Mouse (Mus musculus): ENCODE measurements around the gene Vash2. TPM values are rescaled to one million over a fixed set of nuclear protein-coding genes. Genes with fewer than 3 reads are reported as not detected.
"Not testable (repeated sequence)": the region's sequence is repeated elsewhere in the genome, so short reads cannot be mapped to it uniquely, and the experiment has no call there.

Vash2 gene
- polyA plus RNA-seq, 1 experiment from 2014 or later = 1.5 TPM

DNA sequence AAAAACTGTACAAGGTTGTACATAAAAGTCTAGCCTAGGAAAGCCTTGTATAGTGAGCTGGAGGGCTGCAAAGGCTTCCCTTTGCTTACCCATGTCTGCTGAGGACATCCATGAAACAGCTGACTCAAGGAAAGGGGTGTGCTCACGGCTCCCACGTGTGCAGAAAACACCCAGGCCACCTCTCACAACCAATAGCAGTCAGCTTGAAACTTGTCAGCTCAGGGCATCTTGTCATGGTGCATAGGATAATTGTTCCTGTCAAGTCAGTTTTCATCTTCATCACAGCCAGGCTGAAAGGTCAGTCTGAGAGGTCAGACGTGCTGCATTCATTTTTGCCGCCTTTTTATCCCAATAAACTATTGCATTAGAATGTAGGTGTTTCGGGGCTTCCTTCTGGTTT is 31.1 kb downstream of the Vash2 start:
- WGBS (ENCODE audit: insufficient replicate concordance) = 80% methylated on average over 5 of the region's 5 CpGs
- no peak for DNase-seq
- H3K27me3 ChIP-seq = no peaks in the 10 kb centered on the region
- no peaks in the 10 kb centered on the region; the same call in 1 of the 2 replicates for H3K4me1 ChIP-seq (replicated peaks)
- H3K4me3 ChIP-seq (replicated peaks) = no peak overlapping the region
- H3K27ac ChIP-seq = no peak overlapping the region
- ATAC-seq (ENCODE audit: low read depth) = no peak
- H3K4me2 ChIP-seq = no peak overlapping the region
- H3K9me3 ChIP-seq (replicated peaks) = no peaks in the 10 kb centered on the region
- H3K9ac ChIP-seq = no peak overlapping the region
- H3K36me3 ChIP-seq = peaks cover 31% of the 10 kb centered on the region

DNA sequence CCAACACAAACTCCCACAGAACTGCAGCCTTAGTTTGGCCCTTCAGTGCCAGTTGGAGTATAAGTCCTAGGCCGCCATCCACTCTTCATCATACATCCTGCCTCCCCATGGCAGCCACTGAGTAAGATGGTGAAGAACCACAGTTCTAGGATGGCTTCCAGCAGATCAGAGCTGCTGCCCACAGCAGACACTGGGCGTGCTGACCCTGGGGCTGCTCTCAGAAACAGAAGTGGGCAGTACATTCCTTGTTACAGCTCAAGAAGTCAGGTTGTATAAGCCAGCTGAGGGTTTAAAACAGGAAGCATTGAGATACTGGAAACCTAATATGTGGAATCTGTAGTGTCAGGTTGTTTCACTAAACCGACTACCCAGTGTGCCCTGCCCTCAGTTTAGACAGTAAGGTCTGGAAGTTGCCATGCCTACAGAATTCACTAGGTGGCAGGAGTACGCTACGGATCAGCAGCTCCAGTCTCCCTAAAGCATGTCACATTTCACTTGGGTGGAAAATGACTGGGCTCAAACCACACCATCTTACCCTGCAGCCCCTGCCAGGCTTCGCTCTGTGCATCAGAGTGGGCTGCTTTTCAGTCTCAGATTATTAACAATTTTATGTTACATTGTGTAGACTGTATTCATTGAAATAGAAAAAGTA is 34.9 kb downstream of the Vash2 start:
- H3K36me3 ChIP-seq = peaks cover 66% of the 10 kb centered on the region

DNA sequence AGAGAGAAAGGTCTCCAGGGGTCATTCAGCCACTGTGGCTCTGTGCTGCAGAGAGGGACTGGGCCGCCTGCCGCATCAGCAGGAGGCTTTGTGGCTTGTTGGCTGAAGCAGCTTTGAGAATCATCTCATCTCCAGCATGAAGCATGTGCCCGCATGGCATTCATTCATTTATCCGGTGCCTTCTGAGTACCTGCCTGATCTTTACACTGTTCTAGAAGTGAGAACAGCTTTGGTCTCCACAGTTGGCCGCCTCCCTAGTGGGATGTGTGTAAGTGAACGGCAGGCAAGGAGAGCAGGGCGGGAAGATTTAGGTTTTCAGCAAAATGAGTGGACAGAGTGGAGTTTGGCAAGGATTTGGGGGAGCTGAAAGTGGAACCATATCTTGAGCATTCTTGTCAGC is 39.3 kb downstream of the Vash2 start:
- no peak for DNase-seq
- H3K9me3 ChIP-seq (replicated peaks) = no peaks in the 10 kb centered on the region
- H3K9ac ChIP-seq = no peak overlapping the region
- no peak overlapping the region for H3K27ac ChIP-seq
- H3K36me3 ChIP-seq = peaks cover 66% of the 10 kb centered on the region
- 87% methylated on average over 7 of the region's 7 CpGs for WGBS (ENCODE audit: insufficient replicate concordance)
- no peak overlapping the region for H3K4me2 ChIP-seq
- ATAC-seq (ENCODE audit: low read depth) = no peak
- no peaks in the 10 kb centered on the region for H3K27me3 ChIP-seq
- H3K4me3 ChIP-seq (replicated peaks) = no peak overlapping the region
- H3K4me1 ChIP-seq (replicated peaks) = no peaks in the 10 kb centered on the region

More for the DNA sequence above, 34.9 kb downstream of the Vash2 start:
- DNase-seq (peak; percentile 42), ATAC-seq (ENCODE audit: low read depth) (peak; percentile 60)
- Histone ChIP-seq H3K27me3 (no peaks in the 10 kb centered on the region), H3K4me2 (no peak overlapping the region), H3K4me1 (replicated peaks) (no peaks in the 10 kb centered on the region), H3K4me3 (replicated peaks) (no peak overlapping the region), H3K9me3 (replicated peaks) (no peaks in the 10 kb centered on the region), H3K9ac (no peak overlapping the region), H3K27ac (no peak overlapping the region)
- 53% methylated on average over 6 of the region's 6 CpGs for WGBS (ENCODE audit: insufficient replicate concordance)

DNA sequence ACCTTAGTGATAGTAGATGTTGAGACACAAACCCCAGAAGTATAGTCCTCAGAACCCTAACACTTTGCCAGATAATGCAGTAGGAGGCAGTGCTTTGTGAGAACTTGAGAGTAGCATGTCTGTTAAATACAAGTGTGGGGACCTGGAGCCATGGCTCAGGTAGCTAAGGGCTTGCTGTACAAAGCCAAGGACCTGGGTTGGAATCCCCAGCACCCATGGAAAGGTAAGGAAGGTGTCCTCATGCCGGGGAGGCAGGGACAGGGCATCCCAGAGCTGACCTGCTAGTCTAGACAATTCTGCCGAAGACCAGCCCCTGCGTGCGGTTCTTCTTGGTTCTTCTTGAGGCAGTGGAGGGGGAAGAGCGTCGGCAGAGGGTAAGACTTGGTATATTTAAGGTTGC is 48.9 kb downstream of the Vash2 start:
- Histone ChIP-seq H3K27ac (no peak overlapping the region), H3K27me3 (no peaks in the 10 kb centered on the region), H3K9ac (no peak overlapping the region), H3K36me3 (peaks cover 19% of the 10 kb centered on the region), H3K4me3 (replicated peaks) (no peak overlapping the region), H3K4me1 (replicated peaks) (peaks cover 23% of the 10 kb centered on the region), H3K4me2 (no peak overlapping the region), H3K9me3 (replicated peaks) (no peaks in the 10 kb centered on the region)
- ATAC-seq (ENCODE audit: low read depth) = no peak
- DNase-seq = no peak
- WGBS (ENCODE audit: insufficient replicate concordance) = 82% methylated on average over 6 of the region's 6 CpGs

DNA sequence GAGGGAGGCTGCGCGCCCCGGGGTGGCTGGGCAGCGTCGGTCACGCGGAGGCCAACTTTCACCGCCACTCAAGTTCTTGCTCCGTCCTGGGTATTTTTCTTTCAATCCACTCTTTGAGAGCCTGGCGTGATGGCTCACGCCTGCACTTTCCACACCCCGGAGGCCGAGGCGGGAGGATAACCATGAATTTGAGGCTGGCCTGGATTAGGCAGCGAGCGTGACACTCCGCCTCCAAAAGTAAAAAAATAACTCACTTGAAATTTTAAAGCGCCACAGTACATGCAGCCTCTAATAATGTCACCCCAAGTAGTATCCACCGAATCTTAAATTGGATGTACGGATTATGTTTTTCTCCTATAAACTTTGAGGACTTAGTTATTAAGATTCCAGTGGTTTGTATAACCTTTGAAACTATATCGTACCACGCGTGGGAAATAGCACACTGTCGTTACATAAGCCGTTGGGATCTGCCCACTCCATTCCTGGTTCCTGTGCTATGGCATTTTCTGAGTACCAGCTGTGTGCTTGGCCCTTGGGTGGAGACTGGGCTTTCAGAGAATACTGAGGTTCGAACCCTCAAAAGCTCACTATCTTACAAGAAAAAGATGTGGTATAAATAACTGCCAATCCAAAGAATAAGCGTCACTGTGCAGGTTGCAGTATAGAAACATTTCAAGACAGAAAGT is 49.9 kb downstream of the Vash2 start:
- H3K36me3 ChIP-seq = peaks cover 9% of the 10 kb centered on the region
- H3K9me3 ChIP-seq (replicated peaks) = no peaks in the 10 kb centered on the region
- H3K27me3 ChIP-seq = no peaks in the 10 kb centered on the region
- DNase-seq = peak; percentile 10
- H3K9ac ChIP-seq = peak overlapping the region; percentile 92
- peak overlapping the region; percentile 84 for H3K4me2 ChIP-seq
- WGBS (ENCODE audit: insufficient replicate concordance) = 3% methylated on average over 27 of the region's 27 CpGs
- peak overlapping the region; percentile 96 for H3K27ac ChIP-seq
- peaks cover 23% of the 10 kb centered on the region for H3K4me1 ChIP-seq (replicated peaks)
- peak overlapping the region; percentile 80 for H3K4me3 ChIP-seq (replicated peaks)
- ATAC-seq (ENCODE audit: low read depth) = peak; percentile 1

DNA sequence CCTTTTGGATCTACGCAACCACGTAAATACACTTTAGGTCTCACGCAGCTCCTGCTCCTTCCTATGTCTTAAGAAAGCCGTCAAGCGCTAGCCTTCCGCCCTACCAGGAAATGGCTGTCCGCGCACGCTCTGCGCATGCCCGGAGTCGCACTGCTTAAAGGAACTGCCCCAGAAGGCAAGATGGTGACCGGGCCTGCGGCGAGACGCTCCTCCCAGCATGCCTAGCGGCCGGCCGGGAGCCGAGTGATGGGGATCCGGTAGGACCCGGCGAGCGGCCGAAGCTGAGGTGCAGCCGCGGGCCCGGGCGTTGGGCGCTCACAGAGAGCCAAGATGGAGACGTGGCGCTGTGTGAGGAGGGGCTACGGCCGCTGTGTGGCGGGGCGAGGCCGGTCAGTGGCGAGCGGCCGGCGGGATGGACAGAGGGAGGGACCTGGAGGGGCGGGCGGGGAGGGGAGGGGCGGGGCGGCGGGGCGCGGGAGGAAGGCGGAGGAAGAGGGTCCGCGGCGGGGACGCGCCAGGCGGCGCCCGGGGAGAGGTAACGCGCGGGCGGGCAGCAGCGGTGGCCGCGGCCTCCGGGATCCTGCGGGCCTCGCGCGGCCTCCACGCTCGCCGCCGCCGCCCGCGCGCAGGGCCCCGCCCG is 50.6 kb downstream of the Vash2 start:
- peaks cover 23% of the 10 kb centered on the region for H3K4me1 ChIP-seq (replicated peaks)
- WGBS (ENCODE audit: insufficient replicate concordance) = under 1% methylated on average over 56 of the region's 79 CpGs
- H3K27ac ChIP-seq = peak overlapping the region; percentile 96
- H3K9me3 ChIP-seq (replicated peaks) = no peaks in the 10 kb centered on the region
- H3K4me2 ChIP-seq = peak overlapping the region; percentile 84
- peaks cover 4% of the 10 kb centered on the region; the same call in 1 of the 2 replicates for H3K27me3 ChIP-seq
- DNase-seq (peak; percentile 96), ATAC-seq (ENCODE audit: low read depth) (peak; percentile 96)
- peak overlapping the region; percentile 92 for H3K9ac ChIP-seq
- peak overlapping the region; percentile 80 for H3K4me3 ChIP-seq (replicated peaks)
- 0 out of 2 replicates have a peak, but pooled peaks cover 3% of the 10 kb centered on the region for H3K36me3 ChIP-seq

DNA sequence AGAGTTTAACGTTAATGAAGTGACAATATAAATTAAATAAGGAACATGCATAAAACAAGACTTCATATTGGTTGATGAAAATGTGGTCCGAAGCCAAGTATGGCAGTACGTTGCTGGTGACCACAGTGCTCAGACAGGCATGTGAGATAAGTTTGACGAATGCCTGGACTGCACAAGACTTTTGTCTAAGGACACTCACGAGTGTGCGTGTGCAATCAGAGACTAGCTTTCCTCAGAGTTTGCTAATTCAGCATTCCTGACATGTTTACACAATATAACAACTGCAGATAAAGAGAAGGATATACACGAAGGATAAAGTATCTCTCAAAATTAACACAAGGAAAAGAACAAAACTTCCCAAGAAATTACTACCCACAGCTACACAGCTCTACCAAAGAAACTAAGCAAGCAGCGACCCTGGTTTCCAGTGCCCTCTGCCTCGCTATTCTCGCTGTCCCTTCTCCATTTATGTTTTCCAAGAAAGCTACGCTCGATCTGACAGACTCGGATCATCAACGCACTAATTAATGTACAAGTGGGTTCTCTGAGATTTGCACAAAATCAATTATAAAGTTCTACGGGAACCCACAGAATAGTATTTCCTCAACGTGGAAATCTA is 51.2 kb downstream of the Vash2 start:
- no peaks in the 10 kb centered on the region for H3K36me3 ChIP-seq
- WGBS (ENCODE audit: insufficient replicate concordance) = 6% methylated on average over 16 of the region's 16 CpGs
- DNase-seq (no peak), ATAC-seq (ENCODE audit: low read depth) (peak; percentile 19)
- no peaks in the 10 kb centered on the region for H3K9me3 ChIP-seq (replicated peaks)
- H3K4me2 ChIP-seq = peak overlapping the region; percentile 84
- peak overlapping the region; percentile 92 for H3K9ac ChIP-seq
- peaks cover 23% of the 10 kb centered on the region for H3K4me1 ChIP-seq (replicated peaks)
- H3K27ac ChIP-seq = peak overlapping the region; percentile 96
- H3K27me3 ChIP-seq = peaks cover 7% of the 10 kb centered on the region; the same call in 1 of the 2 replicates
- peak overlapping the region; percentile 80 for H3K4me3 ChIP-seq (replicated peaks)

DNA sequence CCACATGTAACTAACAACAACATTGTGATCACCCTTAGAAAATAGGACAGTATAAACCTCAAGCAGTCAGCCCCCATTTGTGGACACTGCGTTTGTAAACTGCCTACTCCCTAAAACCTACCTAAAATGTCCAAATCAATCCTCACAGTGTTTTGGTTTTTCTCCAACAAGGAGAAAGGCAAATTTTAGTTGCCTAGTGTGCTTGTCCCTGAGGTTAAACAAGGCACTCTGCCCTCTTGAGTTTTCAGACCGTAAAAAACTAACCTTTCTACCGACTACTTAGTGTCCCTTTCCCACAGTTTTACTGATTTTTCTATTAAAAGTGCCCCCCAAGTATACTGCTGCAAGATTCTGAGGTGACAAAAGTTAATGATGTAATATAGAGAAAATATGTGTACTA is 51.8 kb downstream of the Vash2 start:
- DNase-seq (no peak), ATAC-seq (ENCODE audit: low read depth) (no peak)
- H3K36me3 ChIP-seq = no peaks in the 10 kb centered on the region
- H3K4me2 ChIP-seq = peak overlapping the region; percentile 84
- peak overlapping the region; percentile 80 for H3K4me3 ChIP-seq (replicated peaks)
- H3K9me3 ChIP-seq (replicated peaks) = no peaks in the 10 kb centered on the region
- H3K9ac ChIP-seq = peak overlapping the region; percentile 92
- H3K27me3 ChIP-seq = peaks cover 11% of the 10 kb centered on the region; the same call in 1 of the 2 replicates
- 80% methylated on average over 3 of the region's 3 CpGs for WGBS (ENCODE audit: insufficient replicate concordance)
- peaks cover 23% of the 10 kb centered on the region for H3K4me1 ChIP-seq (replicated peaks)
- no peak overlapping the region for H3K27ac ChIP-seq

DNA sequence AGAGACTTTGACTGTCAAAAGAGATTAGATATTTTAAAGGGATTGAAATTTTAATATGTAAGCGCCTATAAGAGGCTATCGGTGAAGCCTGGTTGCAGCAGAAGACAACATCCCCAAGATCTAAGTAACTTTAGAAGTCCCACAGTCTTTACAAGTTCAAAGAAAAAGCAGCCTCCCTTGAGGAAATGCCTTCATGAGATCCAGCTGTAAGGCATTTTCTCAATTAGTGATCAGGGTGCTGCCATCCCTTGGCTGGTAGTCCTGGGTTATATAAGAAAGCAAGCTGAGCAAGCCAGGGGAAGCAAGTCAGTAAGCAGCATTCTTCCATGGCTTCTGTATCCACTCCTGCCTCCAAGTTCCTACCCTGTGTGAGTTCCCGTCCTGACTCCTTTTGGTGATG is 54.3 kb downstream of the Vash2 start, which contains the start of gene Angel2:
Angel2 (plus strand) TSS at position 301 of the 400 bp plus-strand sequence.
- H3K36me3 ChIP-seq; H3K4me2 ChIP-seq; ATAC-seq (ENCODE audit: low read depth); H3K4me3 ChIP-seq (replicated peaks); H3K9ac ChIP-seq; H3K9me3 ChIP-seq (replicated peaks); H3K27ac ChIP-seq; DNase-seq: not testable (repeated sequence)
- peaks cover 18% of the 10 kb centered on the region for H3K4me1 ChIP-seq (replicated peaks)
- H3K27me3 ChIP-seq = peaks cover 12% of the 10 kb centered on the region; the same call in 1 of the 2 replicates
- WGBS (ENCODE audit: insufficient replicate concordance) = 64% methylated on average over 3 of the region's 3 CpGs

DNA sequence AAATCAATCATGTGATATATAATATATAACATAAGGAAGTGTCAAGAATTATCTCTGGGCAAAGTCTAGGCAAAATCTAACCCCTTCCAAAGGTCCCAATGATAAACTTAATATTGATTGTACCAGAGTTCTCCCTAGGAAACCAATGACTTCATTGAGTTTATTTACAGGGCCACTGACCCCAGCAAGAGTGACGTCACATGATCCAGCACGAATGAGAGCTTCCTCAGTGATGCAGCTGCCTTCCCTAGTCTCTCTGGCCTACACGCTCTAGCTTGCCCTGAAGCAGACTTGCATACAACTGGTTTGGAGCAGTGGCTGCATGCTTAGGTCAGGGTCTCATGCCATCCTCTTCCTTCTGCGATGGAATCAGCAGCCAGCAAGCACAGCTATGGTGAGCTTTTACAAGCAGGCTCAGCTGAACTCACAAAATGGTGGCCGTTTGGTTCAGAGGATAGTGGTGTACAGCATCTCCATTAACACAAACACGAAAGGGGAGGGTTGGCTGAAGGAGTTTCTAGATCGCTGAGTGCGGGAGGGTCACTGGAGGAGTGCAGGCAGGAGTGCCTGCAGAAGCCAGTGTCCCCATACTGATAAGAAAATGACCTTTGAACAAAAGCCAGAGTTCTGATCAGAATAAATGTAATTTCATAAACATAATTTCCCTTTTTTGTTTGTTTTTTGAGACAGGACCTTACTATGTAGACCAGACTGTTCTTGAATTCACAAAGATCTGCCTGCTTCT is 59.2 kb downstream of the Vash2 start:
- Histone ChIP-seq H3K9ac (no peak overlapping the region), H3K4me1 (replicated peaks) (peaks cover 3% of the 10 kb centered on the region; the same call in 1 of the 2 replicates), H3K27me3 (peaks cover 12% of the 10 kb centered on the region; the same call in 1 of the 2 replicates), H3K4me2 (no peak overlapping the region), H3K36me3 (no peaks in the 10 kb centered on the region), H3K4me3 (replicated peaks) (no peak overlapping the region), H3K27ac (no peak overlapping the region), H3K9me3 (replicated peaks) (no peaks in the 10 kb centered on the region)
- peak; percentile 20; the same call in 1 of the 2 replicates for ATAC-seq (ENCODE audit: low read depth)
- WGBS (ENCODE audit: insufficient replicate concordance) = 57% methylated on average over 8 of the region's 8 CpGs
- no peak for DNase-seq

Measured in liver, embryonic 13.5 days (tissue).